Mouse (Mus musculus) kidney, adult 2 months (tissue): Measurements from ENCODE around the gene Rbms1.

Source experiments
- CTCF ChIP-seq: fragments of 200-500 bp; conservative IDR thresholded peaks from 2 replicates; pipeline ENCODE4 v1.5.1; 2011; ENCODE audit warnings: low read depth, mild to moderate bottlenecking, control low read depth, low read length, moderate library complexity, mixed read lengths; ENCODE audit not compliant: insufficient read depth, insufficient read length
- POLR2A ChIP-seq: fragments of 200-500 bp; IDR thresholded peaks from one replicate; pipeline ENCODE4 v1.6.1; 2011; ENCODE audit warnings: low read depth, low read length, control low read depth

- no peak for TF ChIP-seq CTCF
- no peak for TF ChIP-seq POLR2A
These were observed 39.9 kb downstream of the Rbms1 start for GRCm38 (mm10) chr2:60923111-60923510.
